Mouse (Mus musculus): ENCODE data around the gene Zbtb41.

DNA sequence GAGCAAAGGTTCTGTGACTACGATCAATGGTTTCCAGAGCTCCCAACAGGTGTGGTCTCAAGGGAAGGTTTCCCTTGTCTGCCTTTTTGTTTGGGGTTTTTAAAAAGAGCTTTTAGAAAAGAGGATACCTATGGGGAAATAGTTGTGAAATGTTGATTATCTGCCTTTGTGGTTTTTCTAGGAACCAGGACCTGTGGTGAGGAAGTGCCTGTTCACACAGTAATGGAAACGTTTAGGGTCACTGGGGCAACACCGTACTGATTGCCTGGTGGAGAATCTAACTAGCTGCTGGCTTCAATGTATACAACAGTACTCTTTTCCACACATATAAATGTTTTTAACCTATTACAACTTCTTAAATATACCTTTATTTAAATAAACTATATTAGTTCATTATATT is 8.6 kb upstream of the Zbtb41 start:
- TF ChIP-seq POLR2A (IDR thresholded peaks at IDR 0.05; ENCODE audit: insufficient read depth, low read length) = no peak
- no peak for TF ChIP-seq CTCF (IDR thresholded peaks at IDR 0.05; ENCODE audit: low read depth, low read length)
